Mouse (Mus musculus): Measurements from ENCODE around the gene Cdh4. TPM values are rescaled to one million over a fixed set of nuclear protein-coding genes. Genes with fewer than 3 reads are reported as not detected.

The Cdh4 gene
- polyA plus RNA-seq, 1 experiment from 2014 or later, result 32.7 TPM

DNA sequence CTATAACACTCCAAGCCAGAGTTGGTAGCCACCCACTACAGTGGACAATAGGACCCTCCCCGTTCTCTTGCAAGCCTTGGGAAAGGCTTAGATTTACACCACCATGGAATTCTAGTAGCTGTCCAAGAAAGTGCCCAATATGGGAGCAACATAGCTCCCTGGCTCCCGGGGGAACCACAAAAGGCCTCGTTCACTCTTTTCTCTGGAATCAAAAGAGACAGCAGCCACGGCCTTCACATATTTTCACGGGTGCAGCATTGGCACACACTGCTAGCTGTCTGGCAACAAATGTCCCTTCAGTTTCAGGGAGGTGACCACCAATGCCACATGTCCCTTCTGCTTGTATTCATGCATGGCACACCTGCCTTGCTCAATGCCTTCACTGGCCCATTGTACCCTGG lies 38.6 kb downstream of the Cdh4 start:
- H3K27ac ChIP-seq (replicated peaks), result peak overlapping the region; percentile 74
- WGBS, result 24% methylated on average over 5 of the region's 5 CpGs
- no peak overlapping the region for H3K9ac ChIP-seq
- H3K36me3 ChIP-seq, result no peaks in the 10 kb centered on the region
- H3K4me1 ChIP-seq (replicated peaks), result peaks cover 34% of the 10 kb centered on the region
- no peaks in the 10 kb centered on the region for H3K9me3 ChIP-seq
- H3K4me2 ChIP-seq, result 0 out of 2 replicates have a peak overlapping the region, but pooled peaks have one; percentile 11
- peak; percentile 86 for ATAC-seq (ENCODE audit: low read depth)
- H3K27me3 ChIP-seq, result no peaks in the 10 kb centered on the region
- H3K4me3 ChIP-seq, result no peak overlapping the region

DNA sequence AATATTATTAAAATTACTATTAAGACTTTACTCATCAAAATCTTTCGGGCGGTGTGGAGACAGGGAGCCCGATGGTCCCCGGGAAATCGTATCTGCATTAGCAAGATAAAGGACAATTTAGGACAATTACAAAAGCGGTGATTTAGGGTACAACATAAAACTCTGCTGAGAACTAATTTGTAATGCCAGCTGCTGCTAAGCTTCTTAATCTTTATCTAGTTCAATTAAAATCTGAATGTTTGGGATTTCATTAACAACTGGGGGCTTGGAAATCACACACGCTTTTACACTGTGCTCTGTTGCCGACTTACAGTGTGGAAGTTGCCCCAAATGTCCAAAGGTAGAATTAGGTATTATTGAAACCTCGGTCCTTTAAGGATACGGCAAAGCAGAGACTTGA lies 39.1 kb downstream of the Cdh4 start:
- Histone ChIP-seq H3K4me2 (peak overlapping the region; percentile 11; the same call in 1 of the 2 replicates), H3K9ac (no peak overlapping the region), H3K4me3 (no peak overlapping the region), H3K27me3 (no peaks in the 10 kb centered on the region), H3K27ac (replicated peaks) (peak overlapping the region; percentile 74), H3K4me1 (replicated peaks) (peaks cover 34% of the 10 kb centered on the region), H3K9me3 (no peaks in the 10 kb centered on the region), H3K36me3 (no peaks in the 10 kb centered on the region)
- 30% methylated on average over 10 of the region's 10 CpGs for WGBS
- ATAC-seq (ENCODE audit: low read depth), result peak; percentile 42; the same call in 1 of the 2 replicates

DNA sequence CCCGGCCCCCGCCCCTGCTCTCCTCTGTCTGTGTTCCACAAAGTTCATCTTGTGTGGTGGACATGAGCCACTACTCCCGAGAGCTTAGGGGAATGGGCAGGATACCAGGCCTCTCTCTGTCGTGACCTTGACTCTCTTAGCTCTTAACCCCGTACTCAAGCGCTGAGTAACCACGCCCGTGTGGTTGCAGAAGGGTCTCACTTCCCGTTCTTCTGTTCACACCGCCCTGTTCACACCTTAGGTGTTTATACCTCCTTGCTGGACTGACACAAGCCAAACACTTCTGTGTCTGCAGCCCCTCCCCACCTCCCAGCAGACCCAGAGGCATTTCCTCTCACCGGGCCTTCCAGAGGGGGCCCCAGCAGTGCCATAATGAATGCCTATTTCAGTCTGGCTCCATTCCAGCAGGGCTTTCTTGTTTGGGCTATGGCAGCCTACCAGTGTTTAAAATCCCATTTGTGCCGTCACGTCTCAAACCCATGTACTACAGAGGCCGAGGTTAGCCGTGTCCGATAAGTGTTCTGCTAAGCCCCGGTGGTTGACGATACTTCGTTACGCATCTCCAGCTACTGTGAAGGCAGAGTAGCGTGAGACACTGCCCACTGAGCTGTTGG lies 46.4 kb downstream of the Cdh4 start:
- Histone ChIP-seq H3K4me2 (peak overlapping the region; percentile 11; the same call in 1 of the 2 replicates), H3K9me3 (no peaks in the 10 kb centered on the region), H3K27me3 (no peaks in the 10 kb centered on the region), H3K4me1 (replicated peaks) (peaks cover 14% of the 10 kb centered on the region), H3K27ac (replicated peaks) (peak overlapping the region; percentile 20; the same call in 1 of the 2 replicates), H3K4me3 (no peak overlapping the region), H3K36me3 (no peaks in the 10 kb centered on the region), H3K9ac (no peak overlapping the region)
- peak; percentile 29; the same call in 1 of the 2 replicates for ATAC-seq (ENCODE audit: low read depth)
- 63% methylated on average over 21 of the region's 21 CpGs for WGBS

DNA sequence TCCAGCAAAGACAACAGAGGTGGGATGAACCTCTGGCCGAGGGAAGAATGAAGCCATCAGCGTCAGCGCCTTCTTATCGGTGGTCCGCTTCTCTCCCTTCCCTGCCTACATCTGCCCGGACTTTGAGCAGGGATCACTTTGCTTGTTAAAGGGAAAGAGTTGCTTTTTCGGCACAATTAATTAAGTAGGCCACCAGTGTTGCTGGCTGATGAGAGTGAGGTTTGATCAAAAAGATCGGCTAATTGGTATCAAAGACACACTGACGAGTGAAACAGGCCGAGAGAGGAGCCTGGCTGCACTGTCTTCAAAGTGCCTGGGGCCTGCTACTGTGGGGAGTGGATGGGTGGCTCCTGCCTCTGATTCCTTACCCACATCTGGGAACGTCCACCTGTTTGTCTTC lies 49.7 kb downstream of the Cdh4 start:
- H3K27me3 ChIP-seq, result no peaks in the 10 kb centered on the region
- H3K4me1 ChIP-seq (replicated peaks), result peaks cover 14% of the 10 kb centered on the region
- H3K9ac ChIP-seq, result no peak overlapping the region
- H3K36me3 ChIP-seq, result no peaks in the 10 kb centered on the region
- no peak for ATAC-seq (ENCODE audit: low read depth)
- no peak overlapping the region for H3K4me3 ChIP-seq
- 72% methylated on average over 11 of the region's 11 CpGs for WGBS
- H3K27ac ChIP-seq (replicated peaks), result no peak overlapping the region
- H3K4me2 ChIP-seq, result no peak overlapping the region
- H3K9me3 ChIP-seq, result no peaks in the 10 kb centered on the region

- H3K4me2 ChIP-seq, result no peak overlapping the region
- 91% methylated on average over 1 of the region's 1 CpGs for WGBS
- no peak overlapping the region for H3K27ac ChIP-seq (replicated peaks)
- H3K4me3 ChIP-seq, result no peak overlapping the region
- no peaks in the 10 kb centered on the region for H3K36me3 ChIP-seq
- H3K9me3 ChIP-seq, result no peaks in the 10 kb centered on the region
- H3K27me3 ChIP-seq, result no peaks in the 10 kb centered on the region
- H3K9ac ChIP-seq, result no peak overlapping the region
- peaks cover 11% of the 10 kb centered on the region; the same call in 1 of the 2 replicates for H3K4me1 ChIP-seq (replicated peaks)
- ATAC-seq (ENCODE audit: low read depth), result no peak
Observed at GRCm38 (mm10) chr2:179494276-179494675, 52.0 kb downstream of the Cdh4 start.

DNA sequence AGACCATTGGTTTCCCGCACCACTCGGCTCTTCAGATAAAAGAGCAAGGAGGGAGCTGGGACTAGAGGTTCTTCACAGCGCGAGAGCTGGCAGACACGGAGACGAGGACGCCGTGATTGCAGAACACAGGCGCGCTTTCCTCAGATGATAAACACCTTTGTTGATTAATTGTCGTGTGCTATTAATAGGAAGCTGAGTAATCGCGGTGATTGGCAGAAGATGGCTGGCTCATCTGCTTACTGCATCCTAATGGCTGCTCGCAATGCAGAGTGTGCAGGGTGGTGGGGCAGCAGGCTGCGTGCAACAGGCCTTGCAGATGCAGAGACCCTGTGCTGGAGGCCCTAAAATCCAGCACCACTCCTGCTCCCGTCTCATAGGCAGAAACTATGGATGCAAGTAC lies 68.2 kb downstream of the Cdh4 start:
- H3K27ac ChIP-seq (replicated peaks), result no peak overlapping the region
- no peak overlapping the region for H3K9ac ChIP-seq
- no peaks in the 10 kb centered on the region for H3K27me3 ChIP-seq
- peaks cover 8% of the 10 kb centered on the region for H3K4me1 ChIP-seq (replicated peaks)
- WGBS, result 81% methylated on average over 16 of the region's 16 CpGs
- no peaks in the 10 kb centered on the region for H3K36me3 ChIP-seq
- no peak overlapping the region for H3K4me3 ChIP-seq
- ATAC-seq (ENCODE audit: low read depth), result no peak
- H3K4me2 ChIP-seq, result no peak overlapping the region
- no peaks in the 10 kb centered on the region for H3K9me3 ChIP-seq

DNA sequence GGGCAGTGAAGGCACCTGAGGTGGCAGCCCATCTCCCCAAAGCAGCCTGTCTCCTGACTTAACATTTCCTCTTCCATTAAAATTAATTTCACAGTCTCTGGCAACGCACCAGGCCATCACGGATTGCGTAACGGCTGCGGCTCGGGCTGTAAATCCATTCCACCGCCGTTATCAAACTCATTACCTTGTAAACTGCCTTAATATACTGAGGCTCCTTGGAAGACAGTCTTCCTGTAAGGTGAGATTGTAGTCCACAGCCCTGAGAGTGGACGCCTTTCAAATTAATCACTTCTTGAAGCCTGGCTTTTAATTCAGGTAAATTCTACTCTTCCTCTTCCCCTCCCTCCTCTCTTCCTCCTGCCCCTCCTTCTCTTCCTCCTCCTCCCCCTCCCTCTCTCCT lies 74.3 kb downstream of the Cdh4 start:
- Histone ChIP-seq H3K4me1 (replicated peaks) (peaks cover 47% of the 10 kb centered on the region), H3K36me3 (no peaks in the 10 kb centered on the region), H3K27me3 (no peaks in the 10 kb centered on the region), H3K4me2 (no peak overlapping the region), H3K9ac (no peak overlapping the region), H3K9me3 (peaks cover 3% of the 10 kb centered on the region; the same call in 1 of the 2 replicates), H3K4me3 (no peak overlapping the region), H3K27ac (replicated peaks) (no peak overlapping the region)
- whole genome bisulfite sequencing, result 42% methylated on average over 9 of the region's 9 CpGs
- no peak for ATAC-seq (ENCODE audit: low read depth)

- H3K4me2 ChIP-seq, result peak overlapping the region; percentile 21
- peak; percentile 29 for ATAC-seq (ENCODE audit: low read depth)
- H3K4me3 ChIP-seq, result no peak overlapping the region
- H3K9ac ChIP-seq, result peak overlapping the region; percentile 53; the same call in 1 of the 2 replicates
- no peaks in the 10 kb centered on the region for H3K27me3 ChIP-seq
- no peaks in the 10 kb centered on the region for H3K36me3 ChIP-seq
- peaks cover 64% of the 10 kb centered on the region for H3K4me1 ChIP-seq (replicated peaks)
- WGBS, result 10% methylated on average over 14 of the region's 14 CpGs
- H3K9me3 ChIP-seq, result peaks cover 3% of the 10 kb centered on the region; the same call in 1 of the 2 replicates
- H3K27ac ChIP-seq (replicated peaks), result peak overlapping the region; percentile 46; the same call in 1 of the 2 replicates
Observed at GRCm38 (mm10) chr2:179518456-179519032, 76.3 kb downstream of the Cdh4 start.

DNA sequence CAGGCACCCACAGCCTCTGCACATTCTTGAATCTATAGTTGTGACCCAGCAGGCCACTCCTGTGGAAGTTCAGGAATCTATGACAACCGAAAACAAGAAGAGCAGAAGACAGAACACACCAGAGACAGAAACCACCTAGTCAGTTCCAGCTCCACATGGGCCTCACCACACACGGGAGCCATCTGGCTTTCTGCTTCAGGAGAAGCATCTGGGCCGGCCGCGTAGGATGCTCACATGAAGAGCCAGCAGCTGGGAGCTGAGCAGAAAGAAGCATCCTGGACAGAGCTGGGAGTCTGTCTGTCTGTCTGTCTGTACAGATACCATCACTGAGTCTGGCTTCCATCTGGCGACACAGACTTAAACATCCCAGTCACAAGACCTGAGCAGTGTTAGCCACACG lies 76.9 kb downstream of the Cdh4 start:
- Histone ChIP-seq H3K27me3 (no peaks in the 10 kb centered on the region), H3K9me3 (peaks cover 3% of the 10 kb centered on the region; the same call in 1 of the 2 replicates), H3K9ac (0 out of 2 replicates have a peak overlapping the region, but pooled peaks have one; percentile 53), H3K36me3 (no peaks in the 10 kb centered on the region), H3K4me1 (replicated peaks) (peaks cover 70% of the 10 kb centered on the region), H3K4me2 (no peak overlapping the region), H3K4me3 (no peak overlapping the region), H3K27ac (replicated peaks) (0 out of 2 replicates have a peak overlapping the region, but pooled peaks have one; percentile 46)
- no peak for ATAC-seq (ENCODE audit: low read depth)
- WGBS, result 76% methylated on average over 7 of the region's 7 CpGs

DNA sequence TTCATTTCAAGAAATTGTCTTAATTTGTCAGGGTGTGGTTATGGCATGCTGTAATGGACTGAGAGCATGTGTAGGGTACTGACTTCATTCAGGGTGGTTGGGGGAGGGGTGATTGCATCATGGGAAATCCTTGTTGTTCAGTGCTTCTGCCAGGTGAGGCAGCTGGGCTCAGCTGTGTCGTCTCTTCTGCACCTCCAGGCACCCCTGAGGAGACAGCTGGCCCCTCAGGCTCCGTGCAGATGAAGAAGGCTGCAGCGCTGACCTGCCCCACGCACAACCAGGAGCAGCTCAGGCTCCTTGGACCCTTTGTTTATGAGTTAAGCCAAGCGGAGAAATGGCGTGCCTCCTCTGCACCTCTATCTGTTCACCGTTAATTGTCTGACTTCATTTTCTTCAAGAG lies 77.7 kb downstream of the Cdh4 start:
- WGBS, result 37% methylated on average over 7 of the region's 7 CpGs
- peaks cover 3% of the 10 kb centered on the region; the same call in 1 of the 2 replicates for H3K9me3 ChIP-seq
- peaks cover 74% of the 10 kb centered on the region for H3K4me1 ChIP-seq (replicated peaks)
- no peak overlapping the region for H3K27ac ChIP-seq (replicated peaks)
- ATAC-seq (ENCODE audit: low read depth), result no peak
- H3K36me3 ChIP-seq, result no peaks in the 10 kb centered on the region
- no peak overlapping the region for H3K9ac ChIP-seq
- no peak overlapping the region for H3K4me3 ChIP-seq
- H3K27me3 ChIP-seq, result peaks cover 1% of the 10 kb centered on the region; the same call in 1 of the 2 replicates
- no peak overlapping the region for H3K4me2 ChIP-seq

GRCm38 (mm10) chr2:179520941-179521340 lies 78.7 kb downstream of the Cdh4 start:
- H3K9me3 ChIP-seq, result peaks cover 3% of the 10 kb centered on the region; the same call in 1 of the 2 replicates
- H3K4me3 ChIP-seq, result no peak overlapping the region
- no peak overlapping the region for H3K27ac ChIP-seq (replicated peaks)
- H3K27me3 ChIP-seq, result peaks cover 8% of the 10 kb centered on the region
- no peaks in the 10 kb centered on the region for H3K36me3 ChIP-seq
- 87% methylated on average over 6 of the region's 6 CpGs for WGBS
- no peak for ATAC-seq (ENCODE audit: low read depth)
- H3K4me1 ChIP-seq (replicated peaks), result peaks cover 80% of the 10 kb centered on the region
- H3K9ac ChIP-seq, result no peak overlapping the region
- no peak overlapping the region for H3K4me2 ChIP-seq

GRCm38 (mm10) chr2:179521444-179521843 lies 79.2 kb downstream of the Cdh4 start:
- Histone ChIP-seq H3K27me3 (peaks cover 8% of the 10 kb centered on the region), H3K4me1 (replicated peaks) (peaks cover 78% of the 10 kb centered on the region), H3K4me2 (no peak overlapping the region), H3K27ac (replicated peaks) (peak overlapping the region; percentile 29; the same call in 1 of the 2 replicates), H3K9ac (peak overlapping the region; percentile 14; the same call in 1 of the 2 replicates), H3K4me3 (no peak overlapping the region), H3K36me3 (no peaks in the 10 kb centered on the region), H3K9me3 (peaks cover 3% of the 10 kb centered on the region; the same call in 1 of the 2 replicates)
- WGBS, result 41% methylated on average over 5 of the region's 5 CpGs
- no peak for ATAC-seq (ENCODE audit: low read depth)

Measured in neural tube, embryonic 13.5 days (tissue).